Mouse (Mus musculus) lung, embryonic 14.5 days (tissue): ENCODE measurements around the gene Emilin2. TPM values are rescaled to one million over a fixed set of nuclear protein-coding genes. Genes with fewer than 3 reads are reported as not detected.

Experiments
- ATAC-seq: fragments of 200-750 bp; cut with Nextera tagmentation; 2 replicates; pipeline ENCODE4 v1.8.0; 2017; ENCODE audit warnings: mild to moderate bottlenecking, moderate TSS enrichment, moderate library complexity; ENCODE audit not compliant: insufficient read depth
- DNase-seq: peaks from one replicate; pipeline ENCODE4 v3.0.0-alpha.2; 2015
- H3K27ac ChIP-seq: fragments of 300-500 bp; sonication (generic); 2 replicates; pipeline ENCODE4 v1.5.1; 2014; ENCODE audit warnings: low read depth, mild to moderate bottlenecking, moderate library complexity
- H3K27me3 ChIP-seq: fragments of 300-500 bp; sonication (generic); 2 replicates; pipeline ENCODE4 v1.6.1; 2014; ENCODE audit warnings: low read length, control low read depth; ENCODE audit not compliant: insufficient read depth
- H3K36me3 ChIP-seq: fragments of 300-500 bp; sonication (generic); 2 replicates; pipeline ENCODE4 v1.6.1; 2014; ENCODE audit warnings: control low read depth; ENCODE audit not compliant: insufficient read depth
- H3K4me1 ChIP-seq: fragments of 300-500 bp; sonication (generic); 2 replicates; pipeline ENCODE4 v1.6.1; 2014; ENCODE audit warnings: antibody characterized with exemption, control low read depth; ENCODE audit not compliant: insufficient read depth
- H3K4me2 ChIP-seq: fragments of 300-500 bp; sonication (generic); 2 replicates; pipeline ENCODE4 v1.6.1; 2014; ENCODE audit warnings: mild to moderate bottlenecking
- H3K4me3 ChIP-seq: fragments of 300-500 bp; sonication (generic); 2 replicates; pipeline ENCODE4 v1.5.1; 2014; ENCODE audit warnings: low read depth, low read length
- H3K9ac ChIP-seq: fragments of 300-500 bp; sonication (generic); 2 replicates; pipeline ENCODE4 v1.6.1; 2014
- H3K9me3 ChIP-seq: fragments of 300-500 bp; sonication (generic); 2 replicates; pipeline ENCODE4 v1.6.1; 2016; ENCODE audit warnings: low read depth, low read length, control low read depth
- CTCF ChIP-seq: IDR thresholded peaks from 2 replicates; pipeline ENCODE4 v1.5.1; 2016; ENCODE audit warnings: antibody characterized with exemption, low read depth
- WGBS: fragments of 180-500 bp; shearing (Covaris S2); extraction: QIAGEN DNeasy Blood & Tissue Kit; methylation state at CpG from one replicate; pipeline ENCODE4 v1.1.7; 2014; 5-methylcytosine and 5-hydroxymethylcytosine counted together
- polyA plus RNA-seq: library from polyadenylated mRNA; unstranded; fragments of >200 nt; fragmentation: Nextera tagmentation; extraction: Ambion mirVana; gene quantifications from 2 replicates; pipeline ENCODE4 v1.2.1, GENCODE M21; 2014

Gene Emilin2
- polyA plus RNA-seq, 1 experiment from 2014 or later, result 3.8 TPM

DNA sequence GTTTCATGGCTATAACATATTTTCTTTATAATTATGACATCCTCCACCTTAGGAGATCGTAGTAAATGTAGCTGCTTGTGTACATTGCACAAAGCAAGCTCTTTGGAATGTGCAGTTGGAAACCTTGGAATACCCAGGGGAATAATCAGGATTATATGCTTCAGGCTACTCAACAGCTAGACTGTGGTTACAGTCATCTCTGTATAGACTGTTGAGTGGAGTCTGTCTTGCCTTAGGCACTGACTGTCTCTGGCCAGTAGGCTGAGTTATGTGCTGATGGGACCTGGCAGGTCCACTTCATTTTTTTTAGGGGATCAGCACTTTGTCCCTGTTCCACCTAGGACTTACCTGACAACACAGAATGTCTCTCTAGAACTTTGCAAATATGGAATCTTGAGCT lies 98.1 kb downstream of the Emilin2 start:
- H3K4me1 ChIP-seq, result no peaks in the 10 kb centered on the region
- H3K27ac ChIP-seq, result no peak overlapping the region
- WGBS, result 80% methylated on average over 1 of the region's 1 CpGs
- no peaks in the 10 kb centered on the region for H3K27me3 ChIP-seq
- no peak for ATAC-seq
- H3K36me3 ChIP-seq, result peaks cover 3% of the 10 kb centered on the region; the same call in 1 of the 2 replicates
- H3K9ac ChIP-seq, result no peak overlapping the region
- DNase-seq, result no peak
- no peak overlapping the region for H3K4me3 ChIP-seq
- H3K4me2 ChIP-seq, result no peak overlapping the region
- TF ChIP-seq CTCF, result no peak
- no peaks in the 10 kb centered on the region for H3K9me3 ChIP-seq

DNA sequence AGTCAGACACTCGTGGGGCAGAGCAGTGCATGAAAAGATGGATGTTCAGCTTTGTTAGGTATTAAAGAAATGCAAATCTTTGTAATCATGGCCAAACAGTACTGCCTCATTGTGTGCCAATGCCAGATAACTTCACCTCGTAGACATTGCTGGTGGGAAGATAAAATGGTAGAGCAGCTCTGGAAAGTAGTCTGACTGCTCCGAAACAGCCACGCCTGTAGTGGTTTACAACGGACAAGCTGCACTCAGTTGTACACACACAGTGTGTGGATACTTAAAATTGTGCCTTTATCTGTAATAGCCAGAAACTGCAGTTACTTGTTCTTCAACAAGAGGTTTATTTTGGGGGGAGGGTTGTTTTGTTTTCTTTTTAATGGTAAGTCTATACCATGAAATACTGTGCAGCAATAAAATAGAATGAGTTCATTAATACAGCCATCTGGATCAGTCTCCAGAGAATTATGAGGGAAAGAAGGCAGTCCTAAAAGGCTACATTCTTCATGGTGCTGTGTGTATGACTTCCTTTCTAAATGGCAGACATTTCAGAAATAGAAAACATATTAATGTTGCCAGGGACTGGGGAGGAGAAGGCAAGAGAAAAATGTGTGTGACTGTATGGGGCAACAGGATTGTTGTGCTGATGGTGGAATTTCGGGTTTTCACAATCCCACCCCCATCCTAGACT lies 99.7 kb downstream of the Emilin2 start:
- Histone ChIP-seq H3K36me3 (no peaks in the 10 kb centered on the region), H3K4me2 (no peak overlapping the region), H3K9ac (no peak overlapping the region), H3K4me3 (no peak overlapping the region), H3K4me1 (no peaks in the 10 kb centered on the region), H3K9me3 (no peaks in the 10 kb centered on the region), H3K27ac (no peak overlapping the region), H3K27me3 (no peaks in the 10 kb centered on the region)
- no peak for TF ChIP-seq CTCF
- DNase-seq (no peak), ATAC-seq (no peak)
- 77% methylated on average over 6 of the region's 6 CpGs for WGBS

DNA sequence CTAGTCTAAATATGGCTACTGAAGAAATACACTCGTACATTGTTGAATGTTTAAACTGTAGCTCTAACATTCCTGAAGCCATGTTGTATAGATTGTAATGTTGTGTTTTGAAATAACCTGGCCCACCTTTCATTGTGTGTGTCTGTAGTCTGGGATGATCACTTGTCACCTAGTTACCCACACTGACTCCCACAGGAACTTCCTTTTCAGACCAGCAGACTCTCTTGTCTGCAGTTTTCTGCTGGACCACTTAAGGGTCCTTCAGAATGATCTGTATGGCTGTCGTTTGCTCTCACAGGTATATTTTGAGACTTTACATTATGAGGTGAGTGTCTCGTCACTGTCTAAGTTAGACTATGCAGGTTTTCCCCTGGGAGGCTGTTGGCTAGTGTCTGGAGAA lies 101.8 kb downstream of the Emilin2 start:
- DNase-seq (no peak), ATAC-seq (no peak)
- Histone ChIP-seq H3K9me3 (no peaks in the 10 kb centered on the region), H3K9ac (no peak overlapping the region), H3K36me3 (no peaks in the 10 kb centered on the region), H3K4me1 (no peaks in the 10 kb centered on the region), H3K27ac (no peak overlapping the region), H3K27me3 (no peaks in the 10 kb centered on the region), H3K4me2 (no peak overlapping the region), H3K4me3 (no peak overlapping the region)
- no peak for TF ChIP-seq CTCF
- 57% methylated on average over 3 of the region's 3 CpGs for WGBS

DNA sequence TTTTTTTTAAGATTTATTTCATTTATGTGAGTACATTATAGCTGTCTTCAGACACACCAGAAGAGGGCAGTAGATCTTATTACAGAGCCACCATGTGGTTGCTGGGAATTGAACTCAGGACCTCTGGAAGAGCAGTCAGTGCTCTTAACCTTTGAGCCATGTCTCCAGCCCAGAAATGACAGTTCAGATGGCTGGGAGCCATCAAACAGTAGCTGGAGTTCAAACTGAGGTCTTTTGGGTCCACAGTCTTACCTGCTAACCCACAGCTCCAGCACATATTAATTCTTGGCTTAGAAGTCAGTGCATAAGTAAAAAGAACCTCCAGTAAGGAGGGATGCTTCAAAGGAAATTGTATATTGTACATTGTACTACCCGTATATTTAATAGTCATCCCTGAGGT lies 102.9 kb downstream of the Emilin2 start:
- no peak for ATAC-seq
- Histone ChIP-seq H3K4me1 (no peaks in the 10 kb centered on the region), H3K27ac (no peak overlapping the region), H3K9ac (no peak overlapping the region), H3K27me3 (no peaks in the 10 kb centered on the region), H3K36me3 (no peaks in the 10 kb centered on the region), H3K4me2 (no peak overlapping the region), H3K9me3 (no peaks in the 10 kb centered on the region), H3K4me3 (no peak overlapping the region)
- DNase-seq, result no peak
- TF ChIP-seq CTCF, result no peak
- 94% methylated on average over 1 of the region's 1 CpGs for WGBS

DNA sequence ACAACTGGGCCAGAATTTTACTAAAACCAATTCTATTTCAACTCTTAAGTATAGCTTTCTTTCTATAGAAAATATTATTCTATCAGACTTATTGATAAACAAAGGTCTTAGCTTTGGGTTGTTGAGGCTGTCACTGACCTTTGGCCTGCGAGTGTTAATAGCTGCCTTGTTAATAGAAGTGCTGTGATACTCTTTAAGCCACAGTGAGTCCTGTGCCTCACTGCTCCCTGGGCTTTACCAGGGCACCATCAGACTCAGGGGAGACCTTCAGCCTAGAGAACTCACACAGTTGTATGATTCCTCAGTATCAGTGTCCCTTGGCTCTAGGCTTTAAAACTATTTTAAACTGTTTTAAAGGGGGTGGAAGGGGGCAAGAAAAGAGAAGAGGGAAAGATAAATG lies 103.4 kb downstream of the Emilin2 start:
- no peak for ATAC-seq
- Histone ChIP-seq H3K4me3 (no peak overlapping the region), H3K9ac (no peak overlapping the region), H3K4me1 (no peaks in the 10 kb centered on the region), H3K27ac (no peak overlapping the region), H3K4me2 (no peak overlapping the region), H3K36me3 (no peaks in the 10 kb centered on the region), H3K9me3 (no peaks in the 10 kb centered on the region), H3K27me3 (no peaks in the 10 kb centered on the region)
- no peak for DNase-seq
- no peak for TF ChIP-seq CTCF
- WGBS, result 91% methylated on average over 1 of the region's 1 CpGs

DNA sequence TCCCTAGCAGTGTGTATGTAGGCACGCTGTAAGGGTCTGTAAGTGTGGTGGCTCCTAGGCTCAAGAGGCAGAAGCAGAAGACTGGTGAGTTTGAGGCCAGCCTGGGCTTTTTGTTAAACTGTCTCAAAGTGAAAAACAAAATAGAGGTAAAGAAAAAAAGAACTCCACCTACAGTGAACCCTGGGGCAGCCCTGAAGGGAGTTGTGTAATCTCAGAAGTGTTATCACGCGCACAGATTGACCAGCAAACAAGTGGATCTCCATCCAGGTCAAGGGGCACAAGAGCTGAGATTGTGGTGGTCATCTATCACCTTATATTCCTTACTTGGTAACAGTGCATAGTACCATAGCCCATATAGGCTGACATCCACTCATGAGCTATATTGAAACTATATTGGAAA lies 104.5 kb downstream of the Emilin2 start:
- TF ChIP-seq CTCF, result no peak
- H3K36me3 ChIP-seq, result no peaks in the 10 kb centered on the region
- H3K9ac ChIP-seq, result no peak overlapping the region
- no peak overlapping the region for H3K4me3 ChIP-seq
- 92% methylated on average over 3 of the region's 3 CpGs for WGBS
- no peak overlapping the region for H3K27ac ChIP-seq
- no peaks in the 10 kb centered on the region for H3K27me3 ChIP-seq
- H3K9me3 ChIP-seq, result no peaks in the 10 kb centered on the region
- ATAC-seq (no peak), DNase-seq (no peak)
- no peak overlapping the region for H3K4me2 ChIP-seq
- no peaks in the 10 kb centered on the region for H3K4me1 ChIP-seq

DNA sequence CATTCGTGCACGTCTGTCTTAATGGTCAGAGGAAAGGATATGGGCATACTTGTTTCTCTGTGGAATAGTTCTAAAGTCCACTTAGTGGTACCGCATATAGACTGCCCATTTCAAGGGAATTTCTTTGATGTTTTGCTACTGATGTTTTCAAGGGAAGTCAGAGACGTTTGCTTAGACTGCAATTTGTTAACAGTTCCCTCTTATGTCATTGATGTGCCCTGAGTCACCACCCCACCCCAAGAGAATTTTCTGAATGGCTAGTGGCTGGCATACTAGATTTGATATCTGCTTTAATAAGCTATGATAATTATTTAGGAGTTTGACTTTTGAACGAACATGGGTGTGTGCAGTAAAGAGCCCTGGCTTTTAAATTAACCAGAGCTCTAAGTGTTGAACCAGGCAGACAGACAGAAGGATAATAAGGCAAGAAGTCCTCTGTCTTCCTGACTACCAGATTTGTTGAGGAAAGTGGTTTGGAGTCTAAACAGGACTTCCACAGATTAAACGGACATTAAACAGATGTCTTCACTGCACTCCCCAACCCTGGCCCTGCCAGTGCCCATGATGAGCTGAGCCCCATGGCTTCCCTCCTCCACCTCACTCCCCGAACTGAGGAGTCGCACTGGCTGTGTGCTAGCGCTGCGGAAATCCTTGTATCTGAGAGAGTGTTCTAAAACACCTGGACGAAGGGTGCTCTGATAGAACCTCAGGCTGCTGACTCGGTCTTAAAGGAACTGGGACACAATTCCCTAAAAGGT lies 105.5 kb downstream of the Emilin2 start:
- ATAC-seq (no peak), DNase-seq (no peak)
- no peaks in the 10 kb centered on the region for H3K36me3 ChIP-seq
- no peak for TF ChIP-seq CTCF
- H3K27me3 ChIP-seq, result no peaks in the 10 kb centered on the region
- H3K27ac ChIP-seq, result no peak overlapping the region
- H3K9me3 ChIP-seq, result no peaks in the 10 kb centered on the region
- no peaks in the 10 kb centered on the region for H3K4me1 ChIP-seq
- no peak overlapping the region for H3K9ac ChIP-seq
- no peak overlapping the region for H3K4me3 ChIP-seq
- no peak overlapping the region for H3K4me2 ChIP-seq
- WGBS, result 57% methylated on average over 12 of the region's 12 CpGs
